Mouse (Mus musculus): ENCODE measurements at regions not wholly inside any gene's neighbourhood (a gene's known extent, or its start where the extent isn't known, plus 50 kb on each side); places are given as distances from the start of the nearest gene placed in this dataset.
"Not testable (repeated sequence)": the region's sequence is repeated elsewhere in the genome, so short reads cannot be mapped to it uniquely, and the experiment has no call there.

GRCm38 (mm10) chr1:145910637-145911369 is 583.8 kb upstream of the Brinp3 start:
- Histone ChIP-seq H3K4me3 (no peak overlapping the region), H3K4me2 (ENCODE audit: low read depth) (no peak overlapping the region), H3K27me3 (ENCODE audit: control insufficient read depth, insufficient read depth, insufficient read length) (no peaks in the 10 kb centered on the region), H3ac (ENCODE audit: control insufficient read depth, insufficient read length) (no peak overlapping the region), H3K36me3 (ENCODE audit: control insufficient read depth, insufficient read depth) (no peaks in the 10 kb centered on the region), H3K79me2 (ENCODE audit: control insufficient read depth, insufficient read depth) (no peaks in the 10 kb centered on the region)
- TF ChIP-seq SRF (IDR thresholded peaks at IDR 0.05; ENCODE audit: control insufficient read depth, insufficient read length, low read depth), result no peak
- TF ChIP-seq REST (IDR thresholded peaks at IDR 0.05; ENCODE audit: insufficient read depth, insufficient read length), result no peak
- TF ChIP-seq TCF12 (IDR thresholded peaks at IDR 0.05; ENCODE audit: insufficient read depth, poor library complexity, severe bottlenecking), result no peak
- no peak for TF ChIP-seq CEBPB (IDR thresholded peaks at IDR 0.05; ENCODE audit: insufficient read depth, poor library complexity, severe bottlenecking)
- no peak for TF ChIP-seq MYOG (IDR thresholded peaks at IDR 0.05; ENCODE audit: control insufficient read depth in 1 of 3, insufficient read depth in 1 of 3, insufficient read length in 2 of 3, low read depth in 2 of 3)
- TF ChIP-seq TCF3 (IDR thresholded peaks at IDR 0.05; ENCODE audit: insufficient read length, low read depth), result no peak
- TF ChIP-seq USF1 (IDR thresholded peaks at IDR 0.05; ENCODE audit: low read depth), result no peak
- no peak for TF ChIP-seq POLR2AphosphoS2 (IDR thresholded peaks at IDR 0.05; ENCODE audit: insufficient read length, low read depth)
- no peak for TF ChIP-seq MYOD1 (IDR thresholded peaks at IDR 0.05; ENCODE audit: control insufficient read depth in 1 of 3, insufficient read length in 2 of 3, low read depth in 2 of 3)
- TF ChIP-seq POLR2A (IDR thresholded peaks at IDR 0.05; ENCODE audit: insufficient read length, low read depth), result no peak
- no peak for TF ChIP-seq MAX (IDR thresholded peaks at IDR 0.05; ENCODE audit: low read depth)
- TF ChIP-seq E2F4 (IDR thresholded peaks at IDR 0.05; ENCODE audit: insufficient read depth), result no peak

- no peak overlapping the region for H3K4me3 ChIP-seq
- no peaks in the 10 kb centered on the region for H3K79me2 ChIP-seq (ENCODE audit: control insufficient read depth, insufficient read depth)
- TF ChIP-seq TCF3 (IDR thresholded peaks at IDR 0.05; ENCODE audit: insufficient read length, low read depth) (no peak), SRF (IDR thresholded peaks at IDR 0.05; ENCODE audit: control insufficient read depth, insufficient read length, low read depth) (no peak), CEBPB (IDR thresholded peaks at IDR 0.05; ENCODE audit: insufficient read depth, poor library complexity, severe bottlenecking) (peak; percentile 73), MYOD1 (IDR thresholded peaks at IDR 0.05; ENCODE audit: control insufficient read depth in 1 of 3, insufficient read length in 2 of 3, low read depth in 2 of 3) (peak in 1 of 3 experiments; percentile 18), POLR2A (IDR thresholded peaks at IDR 0.05; ENCODE audit: insufficient read length, low read depth) (no peak), MAX (IDR thresholded peaks at IDR 0.05; ENCODE audit: low read depth) (no peak)
- no peak overlapping the region for H3K4me2 ChIP-seq (ENCODE audit: low read depth)
- H3K36me3 ChIP-seq (ENCODE audit: control insufficient read depth, insufficient read depth), result no peaks in the 10 kb centered on the region
- H3K27me3 ChIP-seq (ENCODE audit: control insufficient read depth, insufficient read depth, insufficient read length), result no peaks in the 10 kb centered on the region
- no peak overlapping the region for H3ac ChIP-seq (ENCODE audit: control insufficient read depth, insufficient read length)
These were observed 558.8 kb upstream of the Brinp3 start for GRCm38 (mm10) chr1:145935798-145936197.

GRCm38 (mm10) chr1:145957762-145958161 is 536.8 kb upstream of the Brinp3 start:
- H3K27me3 ChIP-seq (ENCODE audit: control insufficient read depth, insufficient read depth, insufficient read length); H3K36me3 ChIP-seq (ENCODE audit: control insufficient read depth, insufficient read depth); H3ac ChIP-seq (ENCODE audit: control insufficient read depth, insufficient read length); H3K4me3 ChIP-seq; H3K79me2 ChIP-seq (ENCODE audit: control insufficient read depth, insufficient read depth): not testable (repeated sequence)
- H3K4me2 ChIP-seq (ENCODE audit: low read depth), result peak overlapping the region; percentile 49
- peak; percentile 27 for TF ChIP-seq TCF12 (IDR thresholded peaks at IDR 0.05; ENCODE audit: insufficient read depth, poor library complexity, severe bottlenecking)
- peak in 1 of 3 experiments; percentile 2 for TF ChIP-seq MYOG (IDR thresholded peaks at IDR 0.05; ENCODE audit: control insufficient read depth in 1 of 3, insufficient read depth in 1 of 3, insufficient read length in 2 of 3, low read depth in 2 of 3)
- peak; percentile 75 for TF ChIP-seq CEBPB (IDR thresholded peaks at IDR 0.05; ENCODE audit: insufficient read depth, poor library complexity, severe bottlenecking)
- TF ChIP-seq MYOD1 (IDR thresholded peaks at IDR 0.05; ENCODE audit: control insufficient read depth in 1 of 3, insufficient read length in 2 of 3, low read depth in 2 of 3), result peak in 2 of 3 experiments; percentile 43 to 55

- Histone ChIP-seq H3K36me3 (ENCODE audit: control insufficient read depth, insufficient read depth) (no peaks in the 10 kb centered on the region), H3K79me2 (ENCODE audit: control insufficient read depth, insufficient read depth) (no peaks in the 10 kb centered on the region), H3K4me3 (no peak overlapping the region), H3ac (ENCODE audit: control insufficient read depth, insufficient read length) (no peak overlapping the region), H3K4me2 (ENCODE audit: low read depth) (no peak overlapping the region), H3K27me3 (ENCODE audit: control insufficient read depth, insufficient read depth, insufficient read length) (no peaks in the 10 kb centered on the region)
- TF ChIP-seq TCF12 (IDR thresholded peaks at IDR 0.05; ENCODE audit: insufficient read depth, poor library complexity, severe bottlenecking) (no peak), CEBPB (IDR thresholded peaks at IDR 0.05; ENCODE audit: insufficient read depth, poor library complexity, severe bottlenecking) (no peak)
These were observed 532.3 kb upstream of the Brinp3 start for GRCm38 (mm10) chr1:145962303-145962702.

GRCm38 (mm10) chr1:145968026-145968425 is 526.5 kb upstream of the Brinp3 start:
- H3K36me3 ChIP-seq (ENCODE audit: control insufficient read depth, insufficient read depth), result no peaks in the 10 kb centered on the region
- H3K27me3 ChIP-seq (ENCODE audit: control insufficient read depth, insufficient read depth, insufficient read length), result no peaks in the 10 kb centered on the region
- TF ChIP-seq POLR2AphosphoS2 (IDR thresholded peaks at IDR 0.05; ENCODE audit: insufficient read length, low read depth), result no peak
- H3K79me2 ChIP-seq (ENCODE audit: control insufficient read depth, insufficient read depth), result no peaks in the 10 kb centered on the region
- no peak overlapping the region for H3ac ChIP-seq (ENCODE audit: control insufficient read depth, insufficient read length)
- no peak overlapping the region for H3K4me3 ChIP-seq
- H3K4me2 ChIP-seq (ENCODE audit: low read depth), result no peak overlapping the region
